Mouse (Mus musculus) cerebellum, adult (tissue): Measurements from ENCODE around the gene Ggcx.

Experiments
- ATAC-seq: cut with Nextera tagmentation; 2 replicates; pipeline ENCODE4 v1.9.2; 2017; ENCODE audit warnings: mild to moderate bottlenecking, moderate library complexity, mixed read lengths; ENCODE audit not compliant: insufficient number of reproducible peaks, low FRiP score, low TSS enrichment

Gene Ggcx

GRCm38 (mm10) chr6:72414076-72414756 lies at the start of gene Ggcx:
TSS of gene Ggcx (plus strand) at chr6:72414308.
- peak; percentile 94 for ATAC-seq

- no peak for ATAC-seq
These were observed 49.1 kb upstream of the Ggcx start for GRCm38 (mm10) chr6:72364985-72365384.

DNA sequence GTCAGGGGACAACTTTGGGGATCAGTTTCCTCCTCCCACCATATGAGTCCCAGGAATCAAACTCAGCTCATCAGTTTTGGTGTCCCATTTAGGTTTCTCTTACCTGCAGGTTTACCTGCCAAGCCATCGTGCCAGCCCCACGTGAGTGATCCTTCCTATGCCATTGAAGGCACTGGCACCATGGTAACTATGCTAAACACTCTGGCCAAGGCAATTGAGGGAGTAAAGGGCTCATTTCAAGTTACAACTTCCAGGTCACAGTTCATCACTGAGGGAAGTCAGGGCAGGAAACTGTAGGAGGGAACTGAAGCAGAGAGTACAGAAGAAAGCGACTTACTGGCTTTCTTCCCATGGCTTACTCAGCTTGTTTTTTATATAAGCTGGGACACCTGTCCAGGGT lies 47.8 kb upstream of the Ggcx start:
- ATAC-seq = no peak

DNA sequence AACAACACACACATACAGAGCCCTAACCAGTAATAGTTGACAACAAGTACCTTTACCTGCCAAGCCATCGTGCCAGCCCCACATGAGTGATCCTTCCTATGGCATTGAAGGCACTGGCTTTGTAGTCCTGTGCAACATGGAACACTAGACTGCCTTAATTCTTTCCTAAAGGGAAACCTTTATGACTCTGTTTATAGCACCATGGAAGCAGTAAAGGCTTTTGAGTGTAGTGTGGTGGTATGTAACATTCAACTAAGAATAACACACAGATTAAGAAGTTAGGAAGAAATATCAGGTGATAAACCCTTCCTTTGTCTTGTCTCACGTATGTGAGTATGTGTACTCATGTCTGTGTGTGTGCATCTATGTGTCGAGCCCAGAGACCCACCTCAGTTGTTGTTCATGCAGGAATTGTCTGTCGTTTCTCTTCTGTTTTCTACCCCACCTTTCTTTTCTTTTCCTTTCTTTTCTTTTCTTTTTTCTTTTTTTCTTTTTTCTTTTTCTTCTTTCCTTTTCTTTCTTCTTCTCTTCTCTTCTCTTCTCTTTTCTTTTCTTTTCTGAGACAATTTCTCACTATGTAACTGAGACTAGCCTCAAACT lies 47.2 kb upstream of the Ggcx start, which contains the start of gene Rnf181:
Gene Rnf181, minus strand, starts transcription at position 113 of the 600 bp plus-strand sequence.
- no peak for ATAC-seq

DNA sequence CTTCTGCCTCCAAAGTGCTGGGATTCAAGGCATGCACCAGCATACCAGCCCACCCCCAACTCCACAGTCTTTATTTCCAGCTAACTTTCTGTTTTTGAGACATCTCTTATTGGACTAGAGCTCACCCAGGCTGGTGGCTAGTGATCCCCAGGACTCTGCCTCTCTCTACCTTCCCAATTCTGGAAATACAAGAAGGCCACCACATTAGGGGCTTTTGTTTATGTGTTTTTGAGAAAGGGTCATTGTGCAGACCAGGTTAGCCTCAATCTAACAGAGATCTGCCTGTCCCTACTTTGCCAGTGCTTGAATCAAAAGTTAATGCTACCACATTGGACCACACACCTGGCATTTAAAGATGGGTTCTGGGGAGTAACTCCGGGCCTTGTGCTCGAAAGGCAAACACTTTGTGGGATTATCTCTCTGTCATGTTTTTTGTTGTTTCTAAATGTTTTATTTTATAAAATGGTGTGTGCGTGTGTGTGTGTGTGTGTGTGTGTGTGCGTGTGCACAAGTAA lies 46.6 kb upstream of the Ggcx start:
- no peak for ATAC-seq

DNA sequence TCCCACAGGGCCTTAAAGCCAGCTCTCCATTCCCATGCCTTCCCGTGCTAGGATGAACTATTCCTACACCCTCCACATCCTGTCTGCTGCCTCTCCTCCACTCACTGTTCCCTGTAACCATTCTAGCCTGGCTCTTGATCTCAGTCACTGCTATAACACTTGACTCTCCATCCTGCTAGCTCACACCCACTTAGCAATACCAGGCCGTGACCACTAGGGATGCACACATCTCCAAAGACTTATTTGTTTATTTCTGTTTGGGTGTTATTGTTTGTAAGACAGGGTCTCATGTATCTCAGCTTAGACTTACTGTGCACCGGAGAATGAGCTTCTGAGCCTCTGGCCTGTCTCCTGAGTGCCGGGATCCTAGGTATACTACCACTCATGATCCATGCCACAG lies 44.6 kb upstream of the Ggcx start:
- no peak for ATAC-seq

GRCm38 (mm10) chr6:72370091-72370490 lies 44.0 kb upstream of the Ggcx start:
- ATAC-seq = no peak

DNA sequence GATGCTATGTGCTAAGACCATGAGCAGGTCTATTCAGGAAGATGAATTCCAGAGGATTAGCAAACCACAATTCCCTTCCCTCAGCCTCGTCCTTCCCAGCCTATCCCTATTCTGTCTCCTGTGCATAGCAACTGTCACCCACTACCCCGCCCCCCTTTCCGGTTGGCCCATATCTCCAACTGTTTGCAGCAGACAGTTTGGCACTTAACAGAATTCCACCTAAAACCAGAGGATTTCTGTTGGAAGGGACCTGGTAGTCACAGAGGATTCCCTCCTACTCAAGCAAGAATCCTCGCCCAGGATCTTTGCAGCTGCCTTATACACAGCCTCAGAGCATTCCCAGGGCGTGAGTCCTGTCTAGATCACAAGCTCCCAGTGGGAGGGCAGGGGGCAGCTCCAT lies 43.0 kb upstream of the Ggcx start:
- no peak for ATAC-seq

- no peak for ATAC-seq
These were observed 42.5 kb upstream of the Ggcx start for GRCm38 (mm10) chr6:72371571-72371970.

DNA sequence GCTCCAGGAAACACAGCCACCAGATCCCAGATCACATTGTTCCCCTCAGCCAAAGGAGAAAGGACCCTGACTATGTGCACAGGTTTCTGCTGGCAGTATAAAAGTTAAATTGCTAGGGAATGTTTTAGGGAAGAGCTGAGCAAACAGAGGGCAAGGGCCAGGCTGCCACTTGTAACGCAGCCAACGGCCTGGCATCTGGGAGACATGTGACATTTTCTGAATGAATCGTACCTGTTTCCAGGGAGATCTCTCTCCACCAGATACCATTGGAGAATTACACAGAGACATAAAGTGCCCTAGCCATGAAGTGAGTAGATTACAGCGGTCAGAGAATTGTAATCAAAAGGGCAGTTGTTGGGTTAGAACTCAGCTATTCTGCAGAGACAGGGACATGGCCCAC lies 40.9 kb upstream of the Ggcx start:
- no peak for ATAC-seq

DNA sequence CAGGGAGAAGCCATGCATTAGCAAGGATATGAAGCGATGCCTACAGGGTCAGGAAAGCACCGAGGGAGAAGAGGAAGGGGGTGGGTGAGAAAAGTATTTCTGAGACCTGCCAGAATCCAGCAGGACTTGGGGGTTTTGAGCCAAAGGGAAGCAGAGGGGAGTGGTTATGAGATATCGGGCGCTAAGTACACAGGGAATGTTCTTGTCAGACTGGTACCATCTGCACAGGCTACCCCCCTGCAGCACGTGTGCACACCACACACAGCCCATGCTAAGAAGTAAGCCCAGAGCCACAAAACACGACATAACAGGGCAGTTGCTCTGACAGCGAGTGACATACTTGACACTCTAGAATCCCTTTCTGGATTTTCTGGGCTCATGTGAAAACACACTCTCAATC lies 39.9 kb upstream of the Ggcx start:
- ATAC-seq = no peak

- no peak for ATAC-seq
These were observed 39.1 kb upstream of the Ggcx start for GRCm38 (mm10) chr6:72374820-72375563.

- no peak for ATAC-seq
These were observed 35.4 kb upstream of the Ggcx start for GRCm38 (mm10) chr6:72378510-72379234.

DNA sequence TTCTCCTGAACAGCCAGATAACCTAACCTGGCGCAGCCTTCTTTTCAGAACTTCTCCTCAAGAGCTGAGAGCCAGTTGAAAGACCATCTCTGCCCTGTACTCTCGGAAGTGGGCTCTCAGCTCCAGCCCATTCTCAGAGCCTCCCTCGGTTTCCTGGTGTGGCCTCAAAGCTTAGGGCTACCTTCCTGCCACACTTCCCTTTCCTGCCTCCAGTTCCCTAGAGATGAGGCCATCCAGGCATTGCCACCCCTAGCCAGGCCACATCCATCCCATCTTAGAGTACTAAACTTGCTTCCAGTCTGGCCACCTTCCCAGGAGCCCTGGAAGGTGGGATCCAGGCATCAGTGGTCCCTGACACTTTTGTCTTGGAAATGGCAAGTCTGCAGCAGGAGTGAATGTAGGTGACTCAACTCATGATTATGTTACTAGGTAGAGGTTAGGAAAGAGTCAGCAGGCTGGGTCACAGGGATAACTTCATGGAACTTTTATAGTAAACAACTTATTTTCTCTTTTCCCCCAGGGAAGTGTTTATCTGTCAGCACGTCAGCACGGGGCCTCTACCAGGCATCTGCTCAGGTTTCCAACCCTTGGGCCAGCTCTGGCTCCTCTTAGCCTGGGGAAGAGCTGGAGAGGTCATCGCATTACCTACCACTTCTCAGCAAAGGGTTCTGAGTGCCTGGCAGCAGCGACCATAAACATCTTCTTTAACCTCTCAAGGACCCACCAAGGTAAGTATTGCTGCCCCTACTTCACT lies 34.6 kb upstream of the Ggcx start:
- ATAC-seq = no peak

DNA sequence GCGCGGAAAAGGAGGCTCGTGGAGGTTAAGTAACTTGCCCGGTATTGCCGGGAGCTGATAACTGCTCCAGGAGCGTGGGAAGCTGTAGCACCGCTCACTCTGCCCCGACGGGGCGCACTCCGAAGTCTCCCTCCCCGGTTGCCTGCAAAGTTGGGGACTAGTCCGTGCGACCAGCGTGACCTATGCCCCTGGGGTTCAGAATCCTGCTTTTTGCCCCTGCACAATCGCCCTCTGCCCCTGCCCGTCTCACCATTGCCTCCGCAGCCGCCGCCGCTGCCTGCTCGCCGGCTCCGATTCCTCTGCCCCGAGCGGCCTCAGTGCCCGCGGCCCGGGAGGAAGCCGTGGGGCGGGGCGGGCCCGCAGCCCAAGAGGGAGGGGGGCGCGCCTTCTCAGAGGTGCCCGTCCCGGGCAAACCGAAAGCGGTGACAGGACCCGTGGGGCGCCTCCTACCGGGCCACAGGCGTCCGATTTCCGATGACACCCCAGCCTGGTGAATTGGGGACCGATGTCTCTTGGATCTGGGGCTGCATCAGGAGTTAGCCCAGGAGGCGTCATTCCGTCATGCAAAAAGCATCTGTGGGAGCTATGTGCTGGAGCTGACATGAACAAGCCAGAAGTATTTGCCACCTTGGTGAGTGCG lies 33.9 kb upstream of the Ggcx start, which contains the start of gene Vamp5:
Gene Vamp5, minus strand, starts transcription at position 338 of the 640 bp plus-strand sequence.
- ATAC-seq = no peak

DNA sequence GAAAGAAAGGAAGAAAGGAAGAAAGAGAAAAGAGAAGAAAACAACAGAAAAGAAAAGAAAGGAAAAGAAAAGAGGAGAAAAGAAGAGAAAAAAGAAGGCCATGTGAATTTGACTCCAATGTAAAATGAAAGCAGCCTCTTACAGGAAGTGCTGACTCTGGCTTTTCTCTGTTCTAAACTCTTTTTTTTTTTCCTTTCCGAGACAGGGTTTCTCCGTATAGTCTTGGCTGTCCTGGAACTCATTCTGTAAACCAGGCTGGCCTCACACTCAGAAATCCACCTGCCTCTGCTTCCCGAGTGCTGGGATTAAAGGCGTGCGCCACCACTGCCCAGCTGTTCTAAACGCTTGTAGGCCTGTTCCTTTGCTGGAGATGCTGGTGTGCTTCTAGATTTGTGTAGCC lies 31.6 kb upstream of the Ggcx start:
- ATAC-seq = no peak

GRCm38 (mm10) chr6:72383142-72383820 lies 30.8 kb upstream of the Ggcx start:
- no peak for ATAC-seq

GRCm38 (mm10) chr6:72383952-72384351 lies 30.2 kb upstream of the Ggcx start:
- no peak for ATAC-seq

DNA sequence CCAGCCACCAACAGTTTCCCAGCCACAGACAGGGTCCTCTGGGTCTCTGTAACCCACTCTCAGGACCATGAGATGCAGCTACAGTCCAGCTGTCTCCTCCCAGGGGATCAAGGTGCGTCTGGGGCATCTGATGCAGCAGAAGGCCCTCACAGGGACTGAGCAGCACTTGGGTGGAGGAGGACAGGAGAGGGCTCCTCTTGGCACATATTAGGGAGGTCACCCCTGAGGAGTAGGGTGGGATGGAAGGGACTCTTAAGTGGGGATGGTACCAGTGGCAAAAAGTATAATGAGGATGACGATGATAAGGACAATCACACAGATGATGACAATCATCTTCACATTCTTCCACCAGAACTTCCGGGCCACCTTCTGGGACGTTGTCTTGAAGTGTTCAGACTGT lies 28.9 kb upstream of the Ggcx start:
- no peak for ATAC-seq
